Mouse (Mus musculus) myocyte (in vitro differentiated cells): ENCODE results near the gene Tnik. TPM values are rescaled to one million over a fixed set of nuclear protein-coding genes. Genes with fewer than 3 reads are reported as not detected.

Source experiments
- H3K27me3 ChIP-seq: one replicate; pipeline ENCODE4 v1.6.1; 2011; ENCODE audit not compliant: control insufficient read depth, insufficient read depth, insufficient read length
- H3K36me3 ChIP-seq: one replicate; pipeline ENCODE4 v1.6.1; 2011; ENCODE audit not compliant: control insufficient read depth, insufficient read depth
- H3K4me2 ChIP-seq: one replicate; pipeline ENCODE4 v1.6.1; 2011; ENCODE audit warnings: low read depth, control low read depth
- H3K4me3 ChIP-seq: one replicate; pipeline ENCODE4 v1.5.1; 2011; ENCODE audit warnings: mild to moderate bottlenecking, control low read depth, moderate library complexity
- H3K79me2 ChIP-seq: one replicate; pipeline ENCODE4 v1.6.1; 2011; ENCODE audit not compliant: control insufficient read depth, insufficient read depth
- H3ac ChIP-seq: one replicate; pipeline ENCODE4 v1.6.1; 2011; ENCODE audit not compliant: control insufficient read depth, insufficient read length
- CEBPB ChIP-seq: IDR thresholded peaks from 2 replicates; pipeline ENCODE4 v1.6.1; 2011; ENCODE audit warnings: mild to moderate bottlenecking, moderate library complexity; ENCODE audit not compliant: poor library complexity, insufficient read depth, severe bottlenecking
- E2F4 ChIP-seq: IDR thresholded peaks from one replicate; pipeline ENCODE4 v1.6.1; 2011; ENCODE audit warnings: mild to moderate bottlenecking, control low read depth, moderate library complexity; ENCODE audit not compliant: insufficient read depth
- MAX ChIP-seq: IDR thresholded peaks from one replicate; pipeline ENCODE4 v1.6.1; 2011; ENCODE audit warnings: low read depth, mild to moderate bottlenecking, control low read depth
- MYOD1 ChIP-seq, 3 experiments: IDR thresholded peaks; one replicate each; pipeline ENCODE4 v1.6.1; 2011; ENCODE audit warnings: control low read depth in 2 of 3, low read depth in 2 of 3, mild to moderate bottlenecking in 2 of 3, moderate library complexity in 1 of 3; ENCODE audit not compliant: insufficient read length in 2 of 3, control insufficient read depth in 1 of 3
- MYOG ChIP-seq, 3 experiments: IDR thresholded peaks; one replicate each; pipeline ENCODE4 v1.6.1; 2011; ENCODE audit warnings: control low read depth in 2 of 3, low read depth in 2 of 3, mild to moderate bottlenecking in 2 of 3; ENCODE audit not compliant: insufficient read length in 2 of 3, control insufficient read depth in 1 of 3, insufficient read depth in 1 of 3
- POLR2A ChIP-seq: IDR thresholded peaks from one replicate; pipeline ENCODE4 v1.6.1; 2011; ENCODE audit warnings: low read depth, mild to moderate bottlenecking, control low read depth, moderate library complexity; ENCODE audit not compliant: insufficient read length
- POLR2AphosphoS2 ChIP-seq: IDR thresholded peaks from one replicate; pipeline ENCODE4 v1.6.1; 2011; ENCODE audit warnings: low read depth, control low read depth; ENCODE audit not compliant: insufficient read length
- REST ChIP-seq: IDR thresholded peaks from one replicate; pipeline ENCODE4 v1.6.1; 2011; ENCODE audit warnings: mild to moderate bottlenecking, control low read depth, moderate library complexity; ENCODE audit not compliant: insufficient read depth, insufficient read length
- SRF ChIP-seq: IDR thresholded peaks from one replicate; pipeline ENCODE4 v1.6.1; 2011; ENCODE audit warnings: low read depth; ENCODE audit not compliant: control insufficient read depth, insufficient read length
- TCF12 ChIP-seq: IDR thresholded peaks from one replicate; pipeline ENCODE4 v1.6.1; 2011; ENCODE audit warnings: mild to moderate bottlenecking, control low read depth; ENCODE audit not compliant: poor library complexity, insufficient read depth, severe bottlenecking
- TCF3 ChIP-seq: IDR thresholded peaks from one replicate; pipeline ENCODE4 v1.6.1; 2011; ENCODE audit warnings: low read depth, control low read depth; ENCODE audit not compliant: insufficient read length
- USF1 ChIP-seq: IDR thresholded peaks from one replicate; pipeline ENCODE4 v1.6.1; 2011; ENCODE audit warnings: low read depth, mild to moderate bottlenecking, control low read depth, moderate library complexity
- polyA plus RNA-seq: library from polyadenylated mRNA; unstranded; fragments of >200 nt; fragmentation: generic; extraction: Trizol; gene quantifications from one replicate; pipeline ENCODE4 v1.2.1, GENCODE M21; 2012; ENCODE audit warnings: missing spikeins

The Tnik gene
- polyA plus RNA-seq, 1 experiment: 1.8 TPM

DNA sequence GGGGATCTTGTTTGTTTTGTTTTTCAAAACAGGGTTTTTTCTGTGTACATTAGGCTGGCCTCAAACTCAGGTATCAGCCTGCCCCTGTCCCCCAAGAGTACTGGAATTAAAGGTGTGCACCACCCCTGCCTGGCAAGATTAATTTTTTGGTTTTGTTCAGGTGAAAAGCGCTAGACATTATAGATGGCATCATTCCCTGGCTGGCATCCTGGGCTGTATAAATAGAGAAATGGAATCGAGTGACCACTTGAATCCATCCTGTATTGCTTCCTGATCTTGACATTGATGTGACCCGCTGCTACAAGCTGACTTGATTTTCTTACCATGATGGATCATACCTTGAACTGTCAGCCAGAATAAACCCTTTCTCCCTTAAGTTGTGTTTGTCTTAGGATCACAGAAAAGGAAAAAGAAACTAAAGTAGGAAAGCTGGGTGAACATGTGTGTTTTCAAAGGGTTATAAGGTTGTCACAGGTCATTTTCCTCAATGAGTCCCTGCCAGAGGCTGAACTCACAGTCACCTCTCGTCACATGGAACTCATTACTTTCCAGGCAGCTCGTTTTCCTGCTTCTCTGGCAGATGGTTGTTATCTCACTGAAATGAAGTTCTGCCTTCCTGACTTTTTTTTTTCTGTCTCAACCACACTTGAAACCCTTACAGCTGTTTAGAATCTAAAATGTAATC lies 100.6 kb downstream of the Tnik start:
- TF ChIP-seq USF1 (no peak), MAX (no peak), TCF3 (no peak), REST (no peak), TCF12 (no peak), POLR2AphosphoS2 (no peak), CEBPB (no peak), E2F4 (no peak), SRF (no peak), MYOG (IDR thresholded peaks at IDR 0.05; ENCODE audit: control insufficient read depth in 1 of 3, insufficient read depth in 1 of 3, insufficient read length in 2 of 3, low read depth in 2 of 3) (no peak), MYOD1 (IDR thresholded peaks at IDR 0.05; ENCODE audit: control insufficient read depth in 1 of 3, insufficient read length in 2 of 3, low read depth in 2 of 3) (no peak), POLR2A (no peak)
- Histone ChIP-seq H3K36me3 (no peaks in the 10 kb centered on the region), H3K4me3 (no peak overlapping the region), H3ac (no peak overlapping the region), H3K27me3 (no peaks in the 10 kb centered on the region), H3K4me2 (no peak overlapping the region), H3K79me2 (no peaks in the 10 kb centered on the region)

GRCm38 (mm10) chr3:28368746-28369145 lies 105.7 kb downstream of the Tnik start:
- Histone ChIP-seq H3K36me3 (no peaks in the 10 kb centered on the region), H3K79me2 (no peaks in the 10 kb centered on the region), H3ac (no peak overlapping the region), H3K4me3 (no peak overlapping the region), H3K4me2 (no peak overlapping the region), H3K27me3 (no peaks in the 10 kb centered on the region)
- no peak for TF ChIP-seq MYOG (IDR thresholded peaks at IDR 0.05; ENCODE audit: control insufficient read depth in 1 of 3, insufficient read depth in 1 of 3, insufficient read length in 2 of 3, low read depth in 2 of 3)

DNA sequence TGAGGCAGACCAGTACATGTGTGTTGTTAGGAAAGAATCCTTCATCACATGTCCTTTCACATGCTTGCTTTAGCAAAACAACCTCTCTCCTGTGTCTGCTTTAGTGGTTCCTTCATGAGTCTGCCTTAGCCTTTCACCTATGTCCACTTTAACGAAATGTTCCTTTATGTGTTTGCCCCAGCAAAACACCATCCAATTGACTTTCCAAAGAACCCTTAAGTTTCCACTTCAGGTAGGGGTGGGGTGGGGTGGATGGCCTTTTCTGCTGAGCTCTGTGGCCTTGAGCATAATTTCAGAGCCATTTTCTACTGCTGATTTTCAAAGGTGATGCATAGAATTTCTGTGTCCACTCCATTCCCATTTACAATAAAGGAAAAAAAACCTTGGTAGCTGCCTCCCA lies 106.3 kb downstream of the Tnik start:
- H3K36me3 ChIP-seq: no peaks in the 10 kb centered on the region
- H3ac ChIP-seq: no peak overlapping the region
- H3K27me3 ChIP-seq: no peaks in the 10 kb centered on the region
- H3K4me2 ChIP-seq: no peak overlapping the region
- H3K79me2 ChIP-seq: no peaks in the 10 kb centered on the region
- H3K4me3 ChIP-seq: no peak overlapping the region
- TF ChIP-seq TCF3 (no peak), TCF12 (no peak), POLR2A (no peak), SRF (no peak)

DNA sequence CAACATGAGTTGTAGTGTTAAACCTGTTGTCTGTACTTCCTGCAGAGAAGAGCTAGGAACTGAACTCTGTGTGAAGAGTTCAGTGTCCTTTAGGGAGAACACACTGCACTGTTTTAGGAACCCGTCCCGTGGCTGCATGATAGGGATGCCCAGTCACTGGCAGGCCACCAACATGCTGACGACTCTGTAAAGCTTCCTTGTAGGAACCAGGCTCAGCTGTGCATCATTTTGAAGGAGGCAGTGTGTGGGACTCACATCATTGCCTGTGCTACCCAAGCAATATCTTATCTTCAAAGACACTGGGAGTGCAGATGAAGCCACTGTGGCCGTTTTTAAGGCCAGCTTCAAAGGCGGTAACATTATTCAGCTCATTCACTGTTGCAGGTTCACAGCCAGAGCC lies 106.7 kb downstream of the Tnik start:
- H3ac ChIP-seq: no peak overlapping the region
- H3K36me3 ChIP-seq: no peaks in the 10 kb centered on the region
- H3K27me3 ChIP-seq: no peaks in the 10 kb centered on the region
- TF ChIP-seq MAX (no peak), TCF12 (no peak), MYOD1 (IDR thresholded peaks at IDR 0.05; ENCODE audit: control insufficient read depth in 1 of 3, insufficient read length in 2 of 3, low read depth in 2 of 3) (no peak), E2F4 (no peak), USF1 (no peak), POLR2A (no peak), MYOG (IDR thresholded peaks at IDR 0.05; ENCODE audit: control insufficient read depth in 1 of 3, insufficient read depth in 1 of 3, insufficient read length in 2 of 3, low read depth in 2 of 3) (no peak)
- no peaks in the 10 kb centered on the region for H3K79me2 ChIP-seq
- H3K4me3 ChIP-seq: no peak overlapping the region
- H3K4me2 ChIP-seq: no peak overlapping the region

DNA sequence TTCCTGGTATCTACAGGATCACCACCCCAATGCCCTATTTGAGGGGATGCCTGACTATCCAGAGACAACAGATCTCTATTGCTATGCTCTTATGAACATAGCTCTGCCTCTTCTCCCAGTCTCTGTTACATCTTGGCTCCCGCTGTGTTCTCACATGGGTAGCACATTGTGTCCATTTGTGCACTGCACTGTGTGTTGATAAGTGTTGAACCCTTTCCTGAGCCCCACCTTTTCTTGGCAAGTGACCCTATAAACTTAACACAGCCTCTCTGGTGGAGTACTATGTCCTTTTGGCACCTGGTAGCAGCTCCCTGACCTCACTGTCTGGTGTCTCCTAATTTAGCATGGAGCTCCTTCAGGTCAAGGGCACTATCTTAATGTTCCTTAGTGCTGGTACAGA lies 108.6 kb downstream of the Tnik start:
- no peaks in the 10 kb centered on the region for H3K79me2 ChIP-seq
- no peak overlapping the region for H3K4me2 ChIP-seq
- TF ChIP-seq TCF12 (no peak), SRF (no peak), TCF3 (no peak), CEBPB (no peak), E2F4 (no peak), POLR2A (no peak), MAX (no peak), REST (no peak), POLR2AphosphoS2 (no peak), USF1 (no peak), MYOD1 (IDR thresholded peaks at IDR 0.05; ENCODE audit: control insufficient read depth in 1 of 3, insufficient read length in 2 of 3, low read depth in 2 of 3) (no peak), MYOG (IDR thresholded peaks at IDR 0.05; ENCODE audit: control insufficient read depth in 1 of 3, insufficient read depth in 1 of 3, insufficient read length in 2 of 3, low read depth in 2 of 3) (no peak)
- H3K36me3 ChIP-seq: no peaks in the 10 kb centered on the region
- no peaks in the 10 kb centered on the region for H3K27me3 ChIP-seq
- H3ac ChIP-seq: no peak overlapping the region
- H3K4me3 ChIP-seq: no peak overlapping the region
